In genomic region chr13:30841843-30842242, GRCm38 (mm10) we compare ENCODE assay signal across 13 mouse cellular contexts.
"Had no signal": no experiment of that assay in that cellular context is flagged by ENCODE, and none has a peak within 500 bp of the region (broad histone marks: within the 10 kb centered on the region; RNA-seq: fewer than 3 reads in every experiment).

No protein-coding gene starts in this region.

- DNase-seq: liver, postnatal 0 days; lung, postnatal 14 days; lung, postnatal 36 days; right cerebral cortex, postnatal 14 days; thymus, adult 2 months; thymus, postnatal 36 days had no signal

- ATAC-seq: liver, postnatal 0 days; midbrain, embryonic 13.5 days; midbrain, embryonic 15.5 days had no signal

- H3K4me1 ChIP-seq: liver, embryonic 15.5 days; lung, embryonic 15.5 days; midbrain, embryonic 13.5 days; midbrain, embryonic 15.5 days; neural tube, embryonic 12.5 days; stomach, embryonic 15.5 days had no signal

- H3K4me3 ChIP-seq: liver, embryonic 15.5 days; lung, embryonic 15.5 days; megakaryocyte, embryonic 14.5 days; midbrain, embryonic 13.5 days; midbrain, embryonic 15.5 days; neural tube, embryonic 12.5 days; stomach, embryonic 15.5 days had no signal
